Mouse (Mus musculus): Measurements from ENCODE around the gene Inafm2. TPM values are rescaled to one million over a fixed set of nuclear protein-coding genes. Genes with fewer than 3 reads are reported as not detected.

The Inafm2 gene
- polyA plus RNA-seq, 1 experiment: 8.8 TPM

- H3K4me3 ChIP-seq (ENCODE audit: low read depth, low read length): peak overlapping the region; percentile 57
- H3K27me3 ChIP-seq (ENCODE audit: control insufficient read depth, insufficient read depth, low read length): peaks cover 57% of the 10 kb centered on the region
- no peak overlapping the region for H3K27ac ChIP-seq (ENCODE audit: insufficient read depth, low read depth, low read length)
- no peaks in the 10 kb centered on the region for H3K36me3 ChIP-seq (ENCODE audit: control insufficient read depth, insufficient read depth, low read length)
- 12% methylated on average over 51 of the region's 51 CpGs for WGBS
- TF ChIP-seq POLR2A (IDR thresholded peaks at IDR 0.05; ENCODE audit: low read depth, low read length): no peak
- peaks cover 18% of the 10 kb centered on the region for H3K4me1 ChIP-seq (ENCODE audit: control insufficient read depth, insufficient read depth, insufficient read length, low read length)
Observed at GRCm38 (mm10) chr2:118701971-118702882, 43.3 kb upstream of the Inafm2 start.

- H3K36me3 ChIP-seq (ENCODE audit: control insufficient read depth, insufficient read depth, low read length): no peaks in the 10 kb centered on the region
- H3K4me1 ChIP-seq (ENCODE audit: control insufficient read depth, insufficient read depth, insufficient read length, low read length): peaks cover 18% of the 10 kb centered on the region
- WGBS: under 1% methylated on average over 92 of the region's 93 CpGs
- peak overlapping the region; percentile 57 for H3K4me3 ChIP-seq (ENCODE audit: low read depth, low read length)
- peaks cover 57% of the 10 kb centered on the region for H3K27me3 ChIP-seq (ENCODE audit: control insufficient read depth, insufficient read depth, low read length)
- TF ChIP-seq POLR2A (IDR thresholded peaks at IDR 0.05; ENCODE audit: low read depth, low read length) (no peak), CTCF (IDR thresholded peaks at IDR 0.05; ENCODE audit: extremely low read depth, insufficient read length, insufficient replicate concordance, low read depth, low read length) (0 out of 2 replicates have a peak, but pooled peaks have one; percentile 20)
- no peak overlapping the region for H3K27ac ChIP-seq (ENCODE audit: insufficient read depth, low read depth, low read length)
Observed at GRCm38 (mm10) chr2:118702883-118703761, 42.4 kb upstream of the Inafm2 start.

GRCm38 (mm10) chr2:118703913-118704730 lies 41.4 kb upstream of the Inafm2 start, which contains the start of gene Ankrd63:
Gene Ankrd63 (minus strand): TSS chr2:118703963.
- Histone ChIP-seq H3K4me3 (ENCODE audit: low read depth, low read length) (peak within 1 kb of the TSS; percentile 57), H3K27ac (ENCODE audit: insufficient read depth, low read depth, low read length) (no peak within 1 kb of the TSS), H3K36me3 (ENCODE audit: control insufficient read depth, insufficient read depth, low read length) (no peaks in the 10 kb centered on the region), H3K27me3 (ENCODE audit: control insufficient read depth, insufficient read depth, low read length) (peaks cover 57% of the 10 kb centered on the region), H3K4me1 (ENCODE audit: control insufficient read depth, insufficient read depth, insufficient read length, low read length) (peaks cover 18% of the 10 kb centered on the region)
- WGBS: 2% methylated on average over 50 of the region's 50 CpGs
- no peak for TF ChIP-seq CTCF (IDR thresholded peaks at IDR 0.05; ENCODE audit: extremely low read depth, insufficient read length, insufficient replicate concordance, low read depth, low read length)
- no peak for TF ChIP-seq POLR2A (IDR thresholded peaks at IDR 0.05; ENCODE audit: low read depth, low read length)

- TF ChIP-seq CTCF (IDR thresholded peaks at IDR 0.05; ENCODE audit: extremely low read depth, insufficient read length, insufficient replicate concordance, low read depth, low read length): no peak
- TF ChIP-seq POLR2A (IDR thresholded peaks at IDR 0.05; ENCODE audit: low read depth, low read length): no peak
- no peak overlapping the region for H3K4me3 ChIP-seq (ENCODE audit: low read depth, low read length)
- peaks cover 27% of the 10 kb centered on the region for H3K4me1 ChIP-seq (ENCODE audit: control insufficient read depth, insufficient read depth, insufficient read length, low read length)
- 48% methylated on average over 6 of the region's 6 CpGs for WGBS
- H3K36me3 ChIP-seq (ENCODE audit: control insufficient read depth, insufficient read depth, low read length): no peaks in the 10 kb centered on the region
- H3K27me3 ChIP-seq (ENCODE audit: control insufficient read depth, insufficient read depth, low read length): peaks cover 57% of the 10 kb centered on the region
- H3K27ac ChIP-seq (ENCODE audit: insufficient read depth, low read depth, low read length): no peak overlapping the region
Observed at GRCm38 (mm10) chr2:118706436-118706835, 39.1 kb upstream of the Inafm2 start.

- TF ChIP-seq CTCF (IDR thresholded peaks at IDR 0.05; ENCODE audit: extremely low read depth, insufficient read length, insufficient replicate concordance, low read depth, low read length) (no peak), POLR2A (IDR thresholded peaks at IDR 0.05; ENCODE audit: low read depth, low read length) (no peak)
- peaks cover 41% of the 10 kb centered on the region for H3K27me3 ChIP-seq (ENCODE audit: control insufficient read depth, insufficient read depth, low read length)
- H3K27ac ChIP-seq (ENCODE audit: insufficient read depth, low read depth, low read length): no peak overlapping the region
- H3K4me3 ChIP-seq (ENCODE audit: low read depth, low read length): no peak overlapping the region
- 21% methylated on average over 4 of the region's 4 CpGs for WGBS
- H3K4me1 ChIP-seq (ENCODE audit: control insufficient read depth, insufficient read depth, insufficient read length, low read length): peaks cover 17% of the 10 kb centered on the region
- no peaks in the 10 kb centered on the region for H3K36me3 ChIP-seq (ENCODE audit: control insufficient read depth, insufficient read depth, low read length)
Observed at GRCm38 (mm10) chr2:118708472-118708871, 37.1 kb upstream of the Inafm2 start.

GRCm38 (mm10) chr2:118709655-118710221 lies 35.8 kb upstream of the Inafm2 start:
- peaks cover 10% of the 10 kb centered on the region for H3K4me1 ChIP-seq (ENCODE audit: control insufficient read depth, insufficient read depth, insufficient read length, low read length)
- TF ChIP-seq CTCF (IDR thresholded peaks at IDR 0.05; ENCODE audit: extremely low read depth, insufficient read length, insufficient replicate concordance, low read depth, low read length) (no peak), POLR2A (IDR thresholded peaks at IDR 0.05; ENCODE audit: low read depth, low read length) (no peak)
- H3K27me3 ChIP-seq (ENCODE audit: control insufficient read depth, insufficient read depth, low read length): peaks cover 28% of the 10 kb centered on the region
- no peaks in the 10 kb centered on the region for H3K36me3 ChIP-seq (ENCODE audit: control insufficient read depth, insufficient read depth, low read length)
- no peak overlapping the region for H3K4me3 ChIP-seq (ENCODE audit: low read depth, low read length)
- no peak overlapping the region for H3K27ac ChIP-seq (ENCODE audit: insufficient read depth, low read depth, low read length)
- 52% methylated on average over 4 of the region's 4 CpGs for WGBS
